Mouse (Mus musculus): Measurements from ENCODE around the gene Cacna2d2.

- TF ChIP-seq CTCF (IDR thresholded peaks at IDR 0.05; ENCODE audit: low read depth) (no peak), EP300 (optimal IDR thresholded peaks at IDR 0.05) (no peak)
These were observed 71.0 kb downstream of the Cacna2d2 start for GRCm38 (mm10) chr9:107470427-107470826.

Data from stomach, postnatal 0 days (tissue).